Mouse (Mus musculus): ENCODE measurements around the gene Stum.
"Not testable (repeated sequence)": the region's sequence is repeated elsewhere in the genome, so short reads cannot be mapped to it uniquely, and the experiment has no call there.

Stum gene

DNA sequence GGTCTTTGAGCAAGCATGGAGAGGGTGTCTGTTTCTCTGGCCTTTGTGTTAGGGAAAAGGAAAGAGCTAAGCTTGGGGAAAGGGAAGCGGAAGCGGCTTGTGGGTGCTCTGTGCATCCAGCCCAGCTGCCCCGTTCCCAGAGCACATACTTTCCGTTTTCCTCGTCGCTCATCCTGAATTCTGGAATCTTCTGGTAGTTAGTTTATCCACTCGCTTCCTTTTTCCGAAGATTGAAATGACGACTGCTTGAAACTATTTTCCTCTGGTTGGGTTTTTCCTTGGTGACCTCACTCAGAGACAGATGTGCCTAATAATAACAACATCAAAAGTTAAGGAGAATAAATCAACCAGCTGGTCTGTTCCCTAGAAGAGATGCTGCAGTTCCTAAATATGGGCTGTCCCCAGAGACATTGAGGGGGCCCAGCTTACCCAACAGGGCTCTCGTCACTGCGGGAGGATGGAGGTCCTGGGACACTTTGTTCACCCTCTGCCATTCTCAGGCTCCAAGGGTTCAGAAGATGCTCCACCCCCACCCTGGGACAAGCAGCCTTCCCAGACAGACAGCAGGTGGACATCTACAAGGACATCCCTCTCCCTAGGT, 80.7 kb downstream of the Stum start:
- no peak for DNase-seq

GRCm38 (mm10) chr1:180401725-180402124, 81.6 kb downstream of the Stum start:
- DNase-seq: peak; percentile 53

- no peak for DNase-seq
Observed at GRCm38 (mm10) chr1:180400691-180401455, 82.4 kb downstream of the Stum start.

GRCm38 (mm10) chr1:180398446-180398845, 84.9 kb downstream of the Stum start:
- DNase-seq: no peak

- no peak for DNase-seq
Observed at GRCm38 (mm10) chr1:180397734-180398133, 85.6 kb downstream of the Stum start.

DNA sequence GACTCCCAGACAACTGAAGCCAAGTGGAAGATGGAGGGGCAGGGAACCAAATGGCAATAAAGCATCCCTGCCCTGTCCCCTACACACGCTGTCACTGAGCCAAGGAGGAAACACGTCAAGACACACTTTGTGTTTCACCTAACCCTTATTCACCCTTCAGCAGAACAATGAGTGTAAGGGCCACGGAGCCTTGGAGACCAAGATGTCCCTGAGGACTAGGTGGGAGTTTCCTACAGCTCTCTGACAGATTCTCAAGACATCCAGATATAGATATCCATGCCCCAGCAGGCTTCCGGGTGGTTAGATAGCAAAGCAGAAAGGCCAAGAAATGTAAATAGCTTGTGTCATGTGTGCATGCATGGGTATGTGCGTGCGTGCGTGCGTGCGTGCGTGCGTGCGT, 89.4 kb downstream of the Stum start:
- no peak for DNase-seq

DNA sequence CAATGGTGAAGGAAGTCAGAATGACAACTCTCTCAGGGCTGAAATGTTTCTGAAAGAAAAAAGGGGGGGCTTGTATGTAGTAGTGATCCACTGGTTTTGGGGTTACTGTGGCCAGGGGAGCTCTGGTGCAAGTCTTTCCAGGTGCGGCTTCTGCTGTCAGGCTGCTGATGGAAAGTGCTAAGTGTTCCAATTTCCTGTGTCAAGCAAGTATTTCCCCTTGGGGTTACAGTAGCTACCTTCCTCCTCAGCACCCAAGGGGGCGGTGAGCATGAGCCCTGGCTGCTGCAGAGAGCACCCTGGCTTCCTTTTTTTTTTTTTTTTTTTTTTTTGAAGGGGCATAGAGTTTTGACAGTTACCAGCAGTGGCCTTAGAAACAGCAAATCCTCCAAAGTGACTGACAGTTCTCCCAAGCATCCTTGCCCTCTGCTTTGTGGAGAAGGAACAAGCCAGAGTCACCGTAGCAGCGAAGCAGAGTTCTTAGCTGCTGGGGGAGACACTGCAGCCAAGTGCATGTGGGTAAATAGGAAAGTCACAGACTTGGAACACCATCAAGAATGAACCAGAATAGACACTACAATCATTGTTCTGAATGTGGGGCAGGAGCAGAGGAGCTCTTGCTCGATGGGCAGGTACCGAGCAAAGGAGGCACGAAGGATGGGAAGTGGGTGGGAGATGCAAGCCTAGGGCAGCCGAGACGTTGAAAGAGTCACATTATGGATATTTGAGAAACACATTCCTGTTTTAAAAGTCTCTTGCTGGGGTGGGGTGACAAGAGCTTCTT, 90.1 kb downstream of the Stum start:
- peak; percentile 70 for DNase-seq

GRCm38 (mm10) chr1:180392137-180392798, 91.0 kb downstream of the Stum start:
- DNase-seq: no peak

- no peak for DNase-seq
Observed at GRCm38 (mm10) chr1:180391575-180391945, 91.7 kb downstream of the Stum start.

DNA sequence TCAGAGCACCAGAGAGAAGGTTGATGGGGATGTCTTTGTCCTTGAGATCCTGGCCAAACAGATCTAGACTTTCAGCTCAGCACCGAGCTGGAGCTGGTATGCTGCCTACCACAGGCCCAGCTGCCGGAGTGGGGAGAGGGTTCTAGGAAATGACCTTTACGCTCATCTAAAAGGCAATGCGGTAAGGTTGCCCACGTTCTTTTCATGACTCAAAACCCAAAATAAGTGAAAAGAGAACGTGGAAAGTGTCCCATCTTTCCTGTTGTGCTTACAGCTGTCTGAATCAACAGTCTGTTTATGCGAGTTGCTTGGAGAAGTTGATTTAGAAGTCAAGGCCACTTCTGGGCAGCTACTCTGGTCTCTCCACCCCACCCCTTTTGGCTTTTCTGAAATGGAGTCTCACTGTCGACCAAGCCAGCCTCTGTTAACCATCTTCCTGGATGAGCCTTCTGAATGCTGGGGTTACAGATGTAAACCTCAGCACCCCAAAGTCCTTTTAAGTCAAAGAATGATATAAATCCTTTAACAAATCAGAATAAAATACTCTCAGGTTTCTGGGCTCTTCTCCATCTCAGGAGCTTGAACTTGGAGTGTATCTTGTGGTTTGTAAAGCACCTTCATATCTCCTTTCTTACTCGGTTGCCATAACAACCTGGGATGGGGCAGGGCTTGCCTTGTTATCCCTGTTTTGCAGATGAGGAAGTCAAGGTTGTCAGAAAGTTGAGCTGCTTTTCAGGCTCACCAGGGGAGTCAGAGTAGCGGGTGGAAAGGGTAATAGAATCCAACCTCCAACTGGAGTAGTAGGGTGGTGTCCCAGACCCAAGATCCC, 92.3 kb downstream of the Stum start:
- DNase-seq: no peak

GRCm38 (mm10) chr1:180390321-180390731, 93.0 kb downstream of the Stum start:
- peak; percentile 71 for DNase-seq

- DNase-seq: not testable (repeated sequence)
Observed at GRCm38 (mm10) chr1:180389213-180389760, 94.0 kb downstream of the Stum start.

DNA sequence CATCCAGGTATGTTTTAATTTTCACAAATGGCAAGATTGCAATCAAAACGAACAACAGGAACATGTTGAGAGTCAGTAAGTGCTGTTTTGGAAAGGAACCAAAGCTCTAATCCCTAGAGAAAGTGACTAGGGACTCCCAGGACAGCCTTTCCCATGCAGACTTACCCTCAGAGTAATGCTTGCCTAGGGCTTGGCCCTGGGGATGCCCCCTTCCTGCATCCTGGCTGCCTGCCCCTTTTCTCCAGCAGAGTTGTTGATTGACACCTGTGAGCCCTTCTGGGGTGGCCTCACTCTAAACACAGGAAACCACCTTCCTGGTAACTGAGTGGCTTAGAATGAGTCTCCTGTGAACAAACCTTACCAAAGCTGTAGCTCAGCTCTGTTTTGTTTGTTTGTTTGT, 94.8 kb downstream of the Stum start:
- DNase-seq: peak; percentile 81

- DNase-seq: no peak
Observed at GRCm38 (mm10) chr1:180387750-180388480, 95.4 kb downstream of the Stum start.

DNA sequence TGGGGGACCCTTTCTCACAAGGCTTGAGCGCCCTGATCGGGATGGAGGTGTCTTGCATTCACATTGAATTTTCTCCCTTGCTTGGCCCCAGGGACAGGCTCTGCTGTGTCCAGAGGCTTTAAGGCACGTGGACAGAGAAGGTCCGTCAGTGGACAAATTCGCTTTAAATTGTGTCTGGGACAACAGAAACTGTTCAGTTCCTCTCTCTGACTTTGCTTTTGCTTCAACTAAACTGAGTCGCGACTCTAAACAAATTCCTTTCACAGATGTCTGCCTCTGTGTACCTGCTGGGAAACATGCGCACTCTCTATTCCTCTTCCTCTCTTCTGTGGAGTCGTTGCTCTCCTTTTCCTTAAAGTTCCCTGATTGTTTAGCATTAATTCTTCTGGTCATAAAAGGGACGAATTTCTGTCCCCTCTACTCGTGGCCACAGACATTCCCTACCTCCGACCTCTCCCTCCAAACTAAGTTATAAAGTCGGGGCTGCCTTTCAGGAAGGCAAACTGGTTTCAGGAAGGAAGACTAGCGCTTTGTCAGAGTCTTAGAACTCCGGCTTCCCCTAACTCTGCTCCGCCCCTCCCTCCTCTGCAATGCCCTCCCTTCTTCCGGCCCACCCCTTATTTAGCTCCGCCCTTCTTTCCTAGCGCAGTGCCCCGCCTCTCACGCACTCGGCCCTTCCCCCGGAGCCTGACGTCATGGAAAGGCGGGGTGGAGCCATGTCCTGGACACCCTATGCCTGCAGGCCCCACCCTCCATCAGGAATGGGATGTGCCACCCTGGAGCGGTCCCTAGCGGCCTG, 96.2 kb downstream of the Stum start:
- DNase-seq: peak; percentile 98

DNA sequence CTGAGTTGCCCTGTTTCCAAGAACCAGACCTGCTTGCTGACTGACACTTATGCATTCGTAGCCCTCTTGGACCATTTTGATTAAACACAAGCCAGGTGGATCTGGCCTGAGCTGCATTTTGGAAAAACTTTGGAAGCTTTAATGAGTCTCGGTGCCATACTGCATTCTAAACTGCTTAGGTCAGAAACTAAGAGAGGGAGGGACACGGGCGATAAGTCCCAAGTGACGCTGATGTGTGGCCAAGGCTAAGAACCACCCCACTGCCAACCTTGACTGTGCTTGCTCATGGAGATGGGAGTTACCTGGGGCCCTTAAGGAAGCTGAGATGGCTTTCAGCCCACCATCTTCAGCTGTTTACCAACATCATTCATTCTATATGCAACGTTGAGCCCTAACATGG, 98.0 kb downstream of the Stum start:
- DNase-seq: no peak

GRCm38 (mm10) chr1:180384486-180384885, 98.8 kb downstream of the Stum start:
- DNase-seq: no peak

- DNase-seq: no peak
Observed at GRCm38 (mm10) chr1:180383884-180384283, 99.4 kb downstream of the Stum start.
